Mouse (Mus musculus): ENCODE measurements at regions not wholly inside any gene's neighbourhood (a gene's known extent, or its start where the extent isn't known, plus 50 kb on each side); places are given as distances from the start of the nearest gene placed in this dataset.

DNA sequence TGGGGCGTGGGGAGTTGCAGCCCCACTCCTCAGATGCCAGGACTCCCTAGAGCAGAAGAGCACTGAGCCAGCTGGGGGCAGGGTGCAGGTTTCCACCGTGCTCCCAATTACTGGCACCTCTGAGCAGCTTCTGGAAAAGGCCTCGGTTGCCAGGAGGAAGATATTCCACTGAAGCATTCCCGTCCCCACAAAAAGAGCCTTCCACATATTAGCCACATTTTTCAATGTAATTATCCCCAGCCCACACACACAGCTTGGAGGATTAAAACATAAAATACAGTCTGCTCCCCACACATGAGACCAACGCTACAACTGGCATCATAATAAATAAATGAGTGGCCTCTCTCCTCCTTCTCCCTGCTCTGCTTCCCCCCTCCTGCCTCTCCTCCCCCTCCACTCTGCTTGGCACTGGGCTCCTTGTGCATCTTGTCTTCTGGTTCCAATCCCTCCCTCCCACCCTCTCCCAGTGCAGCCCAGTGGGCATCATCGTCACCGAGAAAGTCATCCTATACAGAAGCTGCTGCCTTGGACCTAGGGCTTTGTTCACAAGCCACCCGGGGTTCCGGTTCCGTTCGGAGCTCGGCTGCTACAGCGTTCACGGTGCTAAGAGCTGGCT, 331.3 kb upstream of the Zmiz1 start:
- peak overlapping the region; percentile 77 for H3K27ac ChIP-seq
- no peaks in the 10 kb centered on the region for H3K9me3 ChIP-seq
- H3K9ac ChIP-seq = no peak overlapping the region
- no peaks in the 10 kb centered on the region for H3K36me3 ChIP-seq
- H3K4me1 ChIP-seq = peaks cover 26% of the 10 kb centered on the region
- 38% methylated on average over 14 of the region's 14 CpGs for WGBS
- H3K4me3 ChIP-seq = no peak overlapping the region
- H3K4me2 ChIP-seq (replicated peaks) = no peak overlapping the region
- ATAC-seq (ENCODE audit: insufficient number of reproducible peaks, insufficient read depth, low FRiP score, low TSS enrichment) = no peak
- no peaks in the 10 kb centered on the region for H3K27me3 ChIP-seq

DNA sequence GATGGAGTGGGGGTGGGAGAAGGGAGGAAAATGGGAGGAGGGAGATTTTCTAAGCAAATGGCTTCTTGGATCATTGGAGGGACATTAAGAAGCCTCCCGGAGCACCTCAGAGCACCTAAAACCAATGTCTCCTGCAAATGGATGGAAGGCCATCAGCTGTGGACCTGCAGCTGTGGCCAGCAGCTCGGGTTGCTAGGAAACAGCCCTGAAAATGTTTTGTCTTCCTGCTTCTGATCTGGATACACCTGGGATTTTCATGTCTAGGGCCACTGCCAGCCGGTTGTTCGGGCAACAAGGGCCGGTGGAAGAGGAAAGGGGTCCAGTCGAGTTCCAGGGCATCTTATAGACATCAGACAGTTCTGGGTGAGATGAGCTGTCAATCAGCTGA, 330.8 kb upstream of the Zmiz1 start:
- no peaks in the 10 kb centered on the region for H3K36me3 ChIP-seq
- no peaks in the 10 kb centered on the region for H3K27me3 ChIP-seq
- no peak for ATAC-seq (ENCODE audit: insufficient number of reproducible peaks, insufficient read depth, low FRiP score, low TSS enrichment)
- no peak overlapping the region for H3K9ac ChIP-seq
- WGBS = 59% methylated on average over 6 of the region's 6 CpGs
- H3K9me3 ChIP-seq = no peaks in the 10 kb centered on the region
- H3K27ac ChIP-seq = peak overlapping the region; percentile 77
- H3K4me2 ChIP-seq (replicated peaks) = no peak overlapping the region
- no peak overlapping the region for H3K4me3 ChIP-seq
- peaks cover 26% of the 10 kb centered on the region for H3K4me1 ChIP-seq

DNA sequence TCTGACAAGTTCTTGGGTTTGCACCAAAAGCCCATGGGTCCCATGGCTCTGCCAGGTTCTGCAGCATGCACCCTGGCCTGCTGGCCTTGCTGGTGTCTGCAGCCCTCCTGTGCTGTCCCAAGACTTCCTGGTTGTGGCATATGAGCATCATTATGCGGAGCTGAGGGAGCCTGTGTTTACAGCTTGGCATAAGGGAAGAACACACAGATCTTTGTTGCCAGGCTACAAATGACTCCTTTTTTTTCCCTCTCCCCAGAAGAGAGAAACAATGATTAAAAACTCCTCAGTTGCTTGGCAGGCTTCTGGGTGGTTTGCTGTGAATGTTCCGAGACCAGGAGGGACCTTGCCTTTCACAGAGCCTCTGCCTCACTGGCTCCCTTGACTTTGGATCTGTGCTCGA, 323.6 kb upstream of the Zmiz1 start:
- Histone ChIP-seq H3K9me3 (no peaks in the 10 kb centered on the region), H3K27ac (no peak overlapping the region), H3K9ac (no peak overlapping the region), H3K36me3 (no peaks in the 10 kb centered on the region), H3K4me1 (no peaks in the 10 kb centered on the region), H3K27me3 (no peaks in the 10 kb centered on the region), H3K4me3 (no peak overlapping the region), H3K4me2 (replicated peaks) (no peak overlapping the region)
- 86% methylated on average over 3 of the region's 3 CpGs for WGBS
- ATAC-seq (ENCODE audit: insufficient number of reproducible peaks, insufficient read depth, low FRiP score, low TSS enrichment) = no peak

DNA sequence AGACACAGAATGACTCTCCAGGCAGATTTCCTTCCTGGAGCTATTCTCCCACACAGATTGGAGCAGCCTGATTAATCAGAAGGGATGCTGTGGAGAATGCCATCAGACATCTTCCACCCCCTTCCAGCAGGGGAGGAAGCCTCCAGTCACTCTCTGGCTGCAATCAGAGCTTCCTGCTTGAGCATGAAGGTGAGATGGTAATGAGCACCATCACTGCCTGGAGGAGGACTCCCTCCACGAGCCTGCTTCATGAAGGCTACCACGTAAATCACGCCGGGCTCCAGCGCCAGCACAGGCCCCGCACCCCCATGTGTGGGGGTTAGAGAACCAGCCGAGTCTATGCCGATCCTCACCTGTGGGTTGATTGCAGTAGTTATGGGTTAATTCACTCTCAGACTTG, 321.7 kb upstream of the Zmiz1 start:
- Histone ChIP-seq H3K9me3 (no peaks in the 10 kb centered on the region), H3K4me1 (peaks cover 10% of the 10 kb centered on the region), H3K36me3 (no peaks in the 10 kb centered on the region), H3K4me2 (replicated peaks) (no peak overlapping the region), H3K27ac (no peak overlapping the region), H3K9ac (no peak overlapping the region), H3K27me3 (no peaks in the 10 kb centered on the region), H3K4me3 (no peak overlapping the region)
- 85% methylated on average over 8 of the region's 8 CpGs for WGBS
- ATAC-seq (ENCODE audit: insufficient number of reproducible peaks, insufficient read depth, low FRiP score, low TSS enrichment) = no peak

DNA sequence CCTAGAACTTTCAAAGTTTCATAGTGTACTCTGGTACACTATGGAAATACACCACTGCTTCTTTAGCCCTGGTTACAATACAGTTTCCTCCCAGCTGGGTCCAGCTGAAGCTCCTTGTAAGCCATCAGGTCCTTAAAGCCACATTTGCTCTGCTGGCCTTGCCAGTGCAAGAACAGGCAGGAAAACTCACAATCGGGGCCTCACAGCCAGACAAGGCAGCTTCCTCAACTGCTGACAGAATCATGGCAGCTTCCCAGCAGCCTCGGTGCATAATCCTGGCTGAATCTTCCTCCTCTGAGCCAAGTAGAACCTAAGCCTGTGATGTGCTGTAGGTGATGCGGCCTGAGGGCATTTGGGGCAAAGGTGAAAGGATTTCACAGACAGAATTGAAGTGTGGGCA, 320.5 kb upstream of the Zmiz1 start:
- ATAC-seq (ENCODE audit: insufficient number of reproducible peaks, insufficient read depth, low FRiP score, low TSS enrichment) = no peak
- H3K4me2 ChIP-seq (replicated peaks) = no peak overlapping the region
- 67% methylated on average over 3 of the region's 3 CpGs for WGBS
- H3K9me3 ChIP-seq = no peaks in the 10 kb centered on the region
- no peaks in the 10 kb centered on the region for H3K36me3 ChIP-seq
- no peak overlapping the region for H3K27ac ChIP-seq
- H3K9ac ChIP-seq = no peak overlapping the region
- H3K4me1 ChIP-seq = peaks cover 15% of the 10 kb centered on the region
- H3K27me3 ChIP-seq = no peaks in the 10 kb centered on the region
- no peak overlapping the region for H3K4me3 ChIP-seq

DNA sequence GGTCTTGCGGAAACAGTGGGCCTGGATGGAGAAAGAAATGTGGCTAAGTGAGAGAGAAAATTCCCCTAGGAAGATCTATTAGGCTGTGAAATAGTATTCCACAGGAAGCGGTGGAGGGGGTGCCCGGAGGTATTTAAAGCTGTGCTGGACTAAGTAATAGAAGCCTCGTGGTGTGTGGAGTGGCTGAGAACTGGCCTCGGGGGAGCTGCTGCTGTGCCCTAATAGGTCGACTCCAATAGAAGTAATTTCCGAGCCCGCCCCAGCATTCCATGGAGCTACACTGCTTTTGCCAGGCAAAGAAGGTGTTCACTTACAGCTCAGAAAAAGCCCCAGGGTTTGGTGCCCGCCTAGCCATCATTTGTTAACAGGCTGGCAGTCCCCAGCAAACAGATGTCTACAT, 317.1 kb upstream of the Zmiz1 start:
- no peak overlapping the region for H3K4me3 ChIP-seq
- no peak overlapping the region for H3K4me2 ChIP-seq (replicated peaks)
- ATAC-seq (ENCODE audit: insufficient number of reproducible peaks, insufficient read depth, low FRiP score, low TSS enrichment) = peak; percentile 84
- no peaks in the 10 kb centered on the region for H3K9me3 ChIP-seq
- H3K36me3 ChIP-seq = no peaks in the 10 kb centered on the region
- H3K9ac ChIP-seq = no peak overlapping the region
- WGBS = 11% methylated on average over 9 of the region's 9 CpGs
- H3K27ac ChIP-seq = peak overlapping the region; percentile 51
- H3K4me1 ChIP-seq = peaks cover 15% of the 10 kb centered on the region
- no peaks in the 10 kb centered on the region for H3K27me3 ChIP-seq

DNA sequence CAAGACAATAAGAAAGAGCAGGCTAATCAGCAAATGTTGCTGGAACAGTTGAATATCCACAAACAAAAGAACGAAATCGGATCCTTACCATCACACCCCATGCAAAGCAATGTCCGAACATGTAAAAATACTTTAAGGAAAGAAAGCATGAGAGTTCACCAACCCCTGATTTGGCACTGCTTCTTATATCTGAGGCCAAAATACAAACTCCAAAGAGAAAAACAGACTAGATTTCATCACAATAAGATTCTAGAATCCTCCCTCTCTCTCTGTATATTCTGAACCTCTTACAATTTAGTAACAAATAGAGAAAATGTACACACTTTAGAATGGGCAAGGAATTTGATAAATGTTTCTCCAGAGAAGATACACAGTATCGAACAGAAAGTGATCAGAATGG, 315.9 kb upstream of the Zmiz1 start:
- WGBS = 83% methylated on average over 4 of the region's 4 CpGs
- H3K4me3 ChIP-seq = no peak overlapping the region
- H3K27ac ChIP-seq = no peak overlapping the region
- no peaks in the 10 kb centered on the region for H3K9me3 ChIP-seq
- ATAC-seq (ENCODE audit: insufficient number of reproducible peaks, insufficient read depth, low FRiP score, low TSS enrichment) = no peak
- no peak overlapping the region for H3K4me2 ChIP-seq (replicated peaks)
- no peaks in the 10 kb centered on the region for H3K27me3 ChIP-seq
- H3K9ac ChIP-seq = no peak overlapping the region
- peaks cover 15% of the 10 kb centered on the region for H3K4me1 ChIP-seq
- no peaks in the 10 kb centered on the region for H3K36me3 ChIP-seq

DNA sequence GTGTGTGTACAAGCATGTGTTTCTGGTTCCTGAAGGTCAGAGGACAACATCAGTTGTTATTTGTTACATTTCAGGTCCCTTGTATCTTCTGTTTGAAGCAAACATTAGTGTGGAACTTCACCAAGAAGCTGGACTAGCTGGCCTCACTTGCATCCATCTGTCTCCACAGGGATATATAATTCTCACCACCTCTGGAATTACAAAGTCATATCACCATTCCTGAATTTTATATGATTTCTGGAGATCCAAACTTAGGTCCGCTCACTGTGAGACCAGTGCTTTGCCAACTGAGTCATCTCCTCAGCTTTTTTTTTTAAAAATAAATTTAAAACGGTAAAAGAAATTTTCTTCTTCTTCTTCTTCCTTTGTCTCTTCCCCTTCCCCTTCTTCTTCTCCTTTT, 311.3 kb upstream of the Zmiz1 start:
- Histone ChIP-seq H3K4me3 (no peak overlapping the region), H3K9ac (no peak overlapping the region), H3K27me3 (no peaks in the 10 kb centered on the region), H3K4me1 (0 out of 2 replicates have a peak, but pooled peaks cover 4% of the 10 kb centered on the region), H3K36me3 (no peaks in the 10 kb centered on the region), H3K27ac (no peak overlapping the region), H3K9me3 (no peaks in the 10 kb centered on the region), H3K4me2 (replicated peaks) (no peak overlapping the region)
- ATAC-seq (ENCODE audit: insufficient number of reproducible peaks, insufficient read depth, low FRiP score, low TSS enrichment) = no peak
- WGBS = 89% methylated on average over 2 of the region's 2 CpGs

DNA sequence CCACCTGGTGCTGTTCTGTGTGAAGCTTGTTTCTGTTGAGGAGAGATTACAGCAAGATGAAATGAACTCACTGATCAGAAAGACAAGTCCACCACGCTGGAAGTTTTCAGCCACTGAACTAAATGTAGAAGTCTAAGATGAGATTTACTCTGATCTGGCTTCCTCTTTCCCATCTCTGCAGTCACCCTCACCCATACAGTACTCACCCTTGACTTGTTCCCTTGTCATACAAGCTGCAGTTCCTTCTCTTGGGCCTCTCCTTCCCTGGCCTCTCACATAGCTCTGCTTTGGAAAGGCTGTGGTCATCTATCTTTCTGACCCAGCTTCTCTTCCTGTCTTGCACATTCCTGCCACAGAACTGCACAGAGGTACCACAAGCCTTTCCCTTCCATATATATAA, 308.0 kb upstream of the Zmiz1 start:
- H3K4me2 ChIP-seq (replicated peaks) = no peak overlapping the region
- H3K4me3 ChIP-seq = no peak overlapping the region
- H3K4me1 ChIP-seq = 0 out of 2 replicates have a peak, but pooled peaks cover 6% of the 10 kb centered on the region
- no peaks in the 10 kb centered on the region for H3K9me3 ChIP-seq
- WGBS = 96% methylated on average over 1 of the region's 1 CpGs
- H3K27ac ChIP-seq = no peak overlapping the region
- no peaks in the 10 kb centered on the region for H3K27me3 ChIP-seq
- no peaks in the 10 kb centered on the region for H3K36me3 ChIP-seq
- H3K9ac ChIP-seq = no peak overlapping the region
- no peak for ATAC-seq (ENCODE audit: insufficient number of reproducible peaks, insufficient read depth, low FRiP score, low TSS enrichment)

DNA sequence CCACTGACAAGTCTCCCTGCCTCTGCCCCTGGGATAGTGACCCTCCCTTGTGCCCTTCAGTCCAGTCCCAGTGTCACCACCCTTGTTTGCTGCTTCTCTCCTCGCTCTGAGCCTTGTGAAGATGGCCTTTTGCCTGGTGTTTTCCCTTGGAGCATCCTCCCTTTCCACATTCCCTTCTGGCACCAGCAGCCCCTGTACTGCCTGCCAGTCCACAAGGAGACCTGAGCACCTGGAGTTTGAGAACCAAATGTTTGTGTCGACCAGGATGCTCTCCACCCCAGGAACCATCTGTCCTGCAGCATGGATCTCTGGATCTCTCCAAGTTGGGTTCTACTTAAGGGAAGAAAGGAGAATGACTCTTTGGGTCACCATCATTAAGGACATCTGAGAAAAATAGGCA, 307.5 kb upstream of the Zmiz1 start:
- H3K9me3 ChIP-seq = no peaks in the 10 kb centered on the region
- no peak overlapping the region for H3K9ac ChIP-seq
- H3K36me3 ChIP-seq = no peaks in the 10 kb centered on the region
- H3K27me3 ChIP-seq = no peaks in the 10 kb centered on the region
- ATAC-seq (ENCODE audit: insufficient number of reproducible peaks, insufficient read depth, low FRiP score, low TSS enrichment) = no peak
- H3K27ac ChIP-seq = no peak overlapping the region
- H3K4me3 ChIP-seq = no peak overlapping the region
- H3K4me2 ChIP-seq (replicated peaks) = no peak overlapping the region
- WGBS = 77% methylated on average over 2 of the region's 2 CpGs
- 0 out of 2 replicates have a peak, but pooled peaks cover 6% of the 10 kb centered on the region for H3K4me1 ChIP-seq

DNA sequence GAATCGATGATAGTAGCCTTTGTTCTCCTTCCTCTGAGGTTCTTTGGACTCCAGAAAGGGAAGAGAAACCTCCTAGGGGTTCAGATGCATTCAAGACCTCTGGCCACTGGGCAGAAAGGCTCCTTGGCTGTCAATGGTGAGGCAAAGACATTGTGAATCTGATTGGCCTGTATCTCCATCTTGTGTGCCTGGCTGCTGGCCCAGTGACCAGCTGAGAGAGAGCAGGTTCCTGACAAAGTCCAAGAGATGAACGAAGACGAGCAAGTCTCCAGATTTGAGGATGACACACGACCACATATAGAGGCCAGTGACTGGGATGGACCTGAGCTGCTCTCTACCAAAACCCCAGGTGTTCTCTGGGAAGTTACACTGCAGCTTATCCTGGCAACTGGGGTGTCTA, 305.4 kb upstream of the Zmiz1 start:
- Histone ChIP-seq H3K4me2 (replicated peaks) (no peak overlapping the region), H3K9ac (no peak overlapping the region), H3K9me3 (no peaks in the 10 kb centered on the region), H3K27ac (no peak overlapping the region), H3K27me3 (no peaks in the 10 kb centered on the region), H3K4me3 (no peak overlapping the region), H3K36me3 (no peaks in the 10 kb centered on the region), H3K4me1 (0 out of 2 replicates have a peak, but pooled peaks cover 6% of the 10 kb centered on the region)
- no peak for ATAC-seq (ENCODE audit: insufficient number of reproducible peaks, insufficient read depth, low FRiP score, low TSS enrichment)
- 89% methylated on average over 4 of the region's 4 CpGs for WGBS

DNA sequence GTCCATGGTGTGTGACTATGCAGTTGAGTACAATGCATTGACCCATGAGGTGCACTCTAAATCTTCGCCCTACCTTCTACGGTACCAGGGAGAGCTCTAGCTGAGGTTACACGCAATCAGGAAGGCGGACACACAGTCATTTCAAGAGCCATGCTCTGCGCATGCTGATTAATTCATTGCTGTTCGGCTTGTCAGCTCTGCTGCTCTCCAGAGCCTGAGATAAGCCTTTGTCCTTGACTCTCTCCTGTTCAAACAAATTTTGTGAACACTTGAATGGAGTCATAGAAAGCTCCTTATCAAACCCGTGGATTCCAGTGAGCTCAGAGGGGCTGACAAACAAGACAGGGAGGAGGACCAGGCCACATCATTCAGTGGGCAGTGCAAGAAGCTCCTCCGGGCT, 304.8 kb upstream of the Zmiz1 start:
- 87% methylated on average over 8 of the region's 8 CpGs for WGBS
- H3K27ac ChIP-seq = no peak overlapping the region

More for the DNA sequence above, 304.8 kb upstream of the Zmiz1 start:
- H3K4me3 ChIP-seq = no peak overlapping the region
- no peaks in the 10 kb centered on the region for H3K27me3 ChIP-seq
- H3K4me1 ChIP-seq = 0 out of 2 replicates have a peak, but pooled peaks cover 6% of the 10 kb centered on the region
- no peaks in the 10 kb centered on the region for H3K9me3 ChIP-seq
- no peak overlapping the region for H3K9ac ChIP-seq
- no peak overlapping the region for H3K4me2 ChIP-seq (replicated peaks)
- no peaks in the 10 kb centered on the region for H3K36me3 ChIP-seq
- no peak for ATAC-seq (ENCODE audit: insufficient number of reproducible peaks, insufficient read depth, low FRiP score, low TSS enrichment)

Measured in embryonic facial prominence, embryonic 12.5 days (tissue).